Comparison of ENCODE assay signal across 8 mouse cellular contexts in genomic region chr14:122476041-122476821, GRCm38 (mm10). TPM values are rescaled to one million over a fixed set of nuclear protein-coding genes. Genes with fewer than 3 reads are reported as not detected.
DNase-seq lines count a peak whose midpoint lies in the region; ATAC-seq and TF ChIP-seq lines count a peak whose summit lies in the region.

No protein-coding gene starts in this region.

- ATAC-seq in hindbrain, postnatal 0 days: no peak
- no peak for ATAC-seq in midbrain, embryonic 16.5 days
- no peak for ATAC-seq in megakaryocyte-erythroid progenitor cell, adult 5-6 weeks (replicated peaks; ENCODE audit: low FRiP score, low TSS enrichment, poor library complexity, severe bottlenecking)

- WGBS in hindbrain, postnatal 0 days: under 1% methylated on average over 62 of the region's 62 CpGs
- WGBS in midbrain, embryonic 16.5 days: under 1% methylated on average over 62 of the region's 62 CpGs

- no peaks in the 10 kb centered on the region for H3K4me1 ChIP-seq in hindbrain, postnatal 0 days (ENCODE audit: insufficient read depth, low read length)
- peaks cover 9% of the 10 kb centered on the region; the same call in 1 of the 2 replicates for H3K4me1 ChIP-seq in midbrain, embryonic 16.5 days (ENCODE audit: control insufficient read depth, insufficient read depth, low read length)

- peak overlapping the region; percentile 89 for H3K27ac ChIP-seq in hindbrain, postnatal 0 days
- H3K27ac ChIP-seq in midbrain, embryonic 16.5 days (ENCODE audit: low read length): peak overlapping the region; percentile 91

- TF ChIP-seq CTCF in hindbrain, postnatal 0 days (IDR thresholded peaks at IDR 0.05; ENCODE audit: low read depth): no peak

- H3K36me3 ChIP-seq in hindbrain, postnatal 0 days (ENCODE audit: insufficient read depth, low read length): no peaks in the 10 kb centered on the region; the same call in 1 of the 2 replicates
- no peaks in the 10 kb centered on the region for H3K36me3 ChIP-seq in midbrain, embryonic 16.5 days (ENCODE audit: control insufficient read depth, insufficient read depth, low read length)

- H3K9ac ChIP-seq in hindbrain, postnatal 0 days (replicated peaks; ENCODE audit: low read length): peak overlapping the region; percentile 89
- H3K9ac ChIP-seq in midbrain, embryonic 16.5 days (ENCODE audit: low read depth, low read length): peak overlapping the region; percentile 76

- H3K27me3 ChIP-seq in hindbrain, postnatal 0 days (ENCODE audit: insufficient read depth, low read length): no peaks in the 10 kb centered on the region
- H3K27me3 ChIP-seq in midbrain, embryonic 16.5 days (ENCODE audit: control insufficient read depth, insufficient read depth, low read depth, low read length): peaks cover 11% of the 10 kb centered on the region

- H3K4me3 ChIP-seq in hindbrain, postnatal 0 days (ENCODE audit: low read length): peak overlapping the region; percentile 60
- H3K4me3 ChIP-seq in midbrain, embryonic 16.5 days (ENCODE audit: low read depth, low read length): peak overlapping the region; percentile 53

- H3K9me3 ChIP-seq in hindbrain, postnatal 0 days (ENCODE audit: low read length): no peaks in the 10 kb centered on the region
- H3K9me3 ChIP-seq in midbrain, embryonic 16.5 days (replicated peaks; ENCODE audit: control insufficient read depth, low read length, poor library complexity, severe bottlenecking): no peaks in the 10 kb centered on the region

- DNase-seq in adrenal gland, postnatal 25 days: peak; percentile 30
- no peak for DNase-seq in adrenal gland, adult 18-20 months (ENCODE audit: low spot score in 2 of 2)
- peak; percentile 27 for DNase-seq in thymus, postnatal 4 days
- DNase-seq in thymus, postnatal 10 days (ENCODE audit: low spot score in 2 of 2): no peak
- peak; percentile 34 for DNase-seq in hindbrain, postnatal 0 days (ENCODE audit: low spot score)
- DNase-seq in lung, postnatal 14 days: no peak

- peak overlapping the region; percentile 68 for H3K4me2 ChIP-seq in hindbrain, postnatal 0 days (ENCODE audit: low read depth, low read length)
- peak overlapping the region; percentile 44 for H3K4me2 ChIP-seq in midbrain, embryonic 16.5 days (ENCODE audit: low read length)

RNA-seq across cellular contexts. Expression of gene Zic2, which starts 1.0 kb away (rescaled TPM):
- not detected in 2 replicates for total RNA-seq in adrenal gland, postnatal 25 days (2021)
- total RNA-seq in adrenal gland, adult 18-20 months (2021): not detected
- total RNA-seq in hindbrain, postnatal 0 days (2014; rRNA removed): 234 TPM in 2 replicates
- 35.9 and 40.2 TPM in 2 replicates for polyA plus RNA-seq in hindbrain, postnatal 0 days (2015; fragmentation: Nextera tagmentation; extraction: Ambion mirVana)
- 6.3 and 15.2 TPM in 2 replicates for polyA plus RNA-seq in midbrain, embryonic 16.5 days (2015; fragmentation: Nextera tagmentation; extraction: Ambion mirVana)
- not detected in 2 replicates for total RNA-seq in megakaryocyte-erythroid progenitor cell, adult 5-6 weeks (2014; fragmentation: Nextera tagmentation)
- total RNA-seq in megakaryocyte-erythroid progenitor cell, adult 5-6 weeks (2017): not detected in 2 replicates

RNA-seq across cellular contexts. Expression of gene Zic5, which starts 10.8 kb away (rescaled TPM):
- not detected in 2 replicates for total RNA-seq in adrenal gland, postnatal 25 days (2021)
- not detected for total RNA-seq in adrenal gland, adult 18-20 months (2021)
- total RNA-seq in hindbrain, postnatal 0 days (2014; rRNA removed): 46.2 and 51.3 TPM in 2 replicates
- 31.0 and 31.1 TPM in 2 replicates for polyA plus RNA-seq in hindbrain, postnatal 0 days (2015; fragmentation: Nextera tagmentation; extraction: Ambion mirVana)
- 9.5 and 29.0 TPM in 2 replicates for polyA plus RNA-seq in midbrain, embryonic 16.5 days (2015; fragmentation: Nextera tagmentation; extraction: Ambion mirVana)
- total RNA-seq in megakaryocyte-erythroid progenitor cell, adult 5-6 weeks (2014; fragmentation: Nextera tagmentation): not detected in 2 replicates
- total RNA-seq in megakaryocyte-erythroid progenitor cell, adult 5-6 weeks (2017): not detected in 2 replicates

RNA-seq across cellular contexts. Expression of gene Gm10837, which starts 14.2 kb away (rescaled TPM):
- not detected in 2 replicates for total RNA-seq in adrenal gland, postnatal 25 days (2021)
- total RNA-seq in adrenal gland, adult 18-20 months (2021): not detected
- total RNA-seq in hindbrain, postnatal 0 days (2014; rRNA removed): 0.93 and 4.7 TPM in 2 replicates
- 1.2 and 1.4 TPM in 2 replicates for polyA plus RNA-seq in hindbrain, postnatal 0 days (2015; fragmentation: Nextera tagmentation; extraction: Ambion mirVana)
- 0.19 and 0.93 TPM in 2 replicates for polyA plus RNA-seq in midbrain, embryonic 16.5 days (2015; fragmentation: Nextera tagmentation; extraction: Ambion mirVana)
- not detected in 2 replicates for total RNA-seq in megakaryocyte-erythroid progenitor cell, adult 5-6 weeks (2014; fragmentation: Nextera tagmentation)
- not detected in 2 replicates for total RNA-seq in megakaryocyte-erythroid progenitor cell, adult 5-6 weeks (2017)

RNA-seq across cellular contexts. Expression of gene Gm5089, which starts 25.3 kb away (rescaled TPM):
- total RNA-seq in adrenal gland, postnatal 25 days (2021): not detected in 2 replicates
- total RNA-seq in adrenal gland, adult 18-20 months (2021): not detected
- total RNA-seq in hindbrain, postnatal 0 days (2014; rRNA removed): 1.2 and 3.0 TPM in 2 replicates
- polyA plus RNA-seq in hindbrain, postnatal 0 days (2015; fragmentation: Nextera tagmentation; extraction: Ambion mirVana): 0.56 and 0.82 TPM in 2 replicates
- 0.82 and 1.4 TPM in 2 replicates for polyA plus RNA-seq in midbrain, embryonic 16.5 days (2015; fragmentation: Nextera tagmentation; extraction: Ambion mirVana)
- total RNA-seq in megakaryocyte-erythroid progenitor cell, adult 5-6 weeks (2014; fragmentation: Nextera tagmentation): not detected in 2 replicates
- total RNA-seq in megakaryocyte-erythroid progenitor cell, adult 5-6 weeks (2017): not detected in 2 replicates

RNA-seq across cellular contexts. Expression of gene Pcca, which starts 57.9 kb away (rescaled TPM):
- total RNA-seq in adrenal gland, postnatal 25 days (2021): 133 and 175 TPM in 2 replicates
- 100 to 1,000 TPM; 157 to 179 TPM for total RNA-seq in adrenal gland, adult 18-20 months (2021)
- 6.7 and 13.4 TPM in 2 replicates for total RNA-seq in hindbrain, postnatal 0 days (2014; rRNA removed)
- 39.1 and 42.8 TPM in 2 replicates for polyA plus RNA-seq in hindbrain, postnatal 0 days (2015; fragmentation: Nextera tagmentation; extraction: Ambion mirVana)
- 25.9 and 38.5 TPM in 2 replicates for polyA plus RNA-seq in midbrain, embryonic 16.5 days (2015; fragmentation: Nextera tagmentation; extraction: Ambion mirVana)
- total RNA-seq in megakaryocyte-erythroid progenitor cell, adult 5-6 weeks (2014; fragmentation: Nextera tagmentation): 36.5 and 52.3 TPM in 2 replicates
- total RNA-seq in megakaryocyte-erythroid progenitor cell, adult 5-6 weeks (2017): 19.7 and 91.6 TPM in 2 replicates

Comparison
In these comparisons a context has a peak if more than half of its experiments do, and no peak if none do; other contexts are left out.
1. DNase-seq: peak in adrenal gland, postnatal 25 days (single experiment), thymus, postnatal 4 days (single experiment) and hindbrain, postnatal 0 days (single experiment); none in adrenal gland, adult 18-20 months (0 of 2), thymus, postnatal 10 days (0 of 2) and lung, postnatal 14 days (single experiment).
2. RNA of gene Zic2, which starts 1.0 kb away (total RNA-seq): 234 TPM in hindbrain, postnatal 0 days; not detected in adrenal gland, postnatal 25 days, not detected in adrenal gland, adult 18-20 months and not detected in megakaryocyte-erythroid progenitor cell, adult 5-6 weeks; every median in the first group is over 100 times any median in the second.
3. RNA of gene Zic5, which starts 10.8 kb away (total RNA-seq): 46.2 to 51.3 TPM in hindbrain, postnatal 0 days; not detected in adrenal gland, adult 18-20 months, not detected in adrenal gland, postnatal 25 days and not detected in megakaryocyte-erythroid progenitor cell, adult 5-6 weeks; every median in the first group is over 10 times any median in the second.